Mouse (Mus musculus) kidney, postnatal 0 days (tissue): ENCODE data around the gene Eno2. TPM values are rescaled to one million over a fixed set of nuclear protein-coding genes. Genes with fewer than 3 reads are reported as not detected.
A peak's percentile ranks its signal among the peaks of the same experiment; 100 is the strongest.

Source experiments
- ATAC-seq: fragments of 200-750 bp; cut with Nextera tagmentation; replicated peaks from 2 replicates; pipeline ENCODE4 v1.8.0; 2017; ENCODE audit warnings: low read depth, moderate number of reproducible peaks, moderate TSS enrichment, moderate library complexity; ENCODE audit not compliant: low FRiP score
- DNase-seq: peaks from one replicate; pipeline ENCODE4 v3.0.0-alpha.2; 2016; ENCODE audit warnings: low spot score
- H3K27ac ChIP-seq: fragments of 300-500 bp; sonication (generic); 2 replicates; pipeline ENCODE4 v1.5.1; 2014; ENCODE audit warnings: mild to moderate bottlenecking
- H3K27me3 ChIP-seq: fragments of 300-500 bp; sonication (generic); 2 replicates; pipeline ENCODE4 v1.6.1; 2014; ENCODE audit warnings: low read length, mixed read lengths; ENCODE audit not compliant: insufficient read depth
- H3K36me3 ChIP-seq: fragments of 300-500 bp; sonication (generic); 2 replicates; pipeline ENCODE4 v1.6.1; 2014; ENCODE audit warnings: low read length, mixed read lengths; ENCODE audit not compliant: insufficient read depth
- H3K4me1 ChIP-seq: fragments of 300-500 bp; sonication (generic); replicated peaks from 2 replicates; pipeline ENCODE4 v1.6.1; 2014; ENCODE audit warnings: antibody characterized with exemption, low read length, mixed read lengths; ENCODE audit not compliant: insufficient read depth
- H3K4me2 ChIP-seq: fragments of 300-500 bp; sonication (generic); 2 replicates; pipeline ENCODE4 v1.6.1; 2014; ENCODE audit warnings: mild to moderate bottlenecking, low read length, moderate library complexity, mixed read lengths
- H3K4me3 ChIP-seq: fragments of 300-500 bp; sonication (generic); replicated peaks from 2 replicates; pipeline ENCODE4 v1.5.1; 2014; ENCODE audit warnings: low read depth, low read length
- H3K9ac ChIP-seq: fragments of 300-500 bp; sonication (generic); 2 replicates; pipeline ENCODE4 v1.6.1; 2014; ENCODE audit warnings: low read depth, low read length
- H3K9me3 ChIP-seq: fragments of 300-500 bp; sonication (generic); replicated peaks from 2 replicates; pipeline ENCODE4 v1.6.1; 2016; ENCODE audit warnings: low read length, inconsistent platforms, mixed read lengths
- CTCF ChIP-seq: IDR thresholded peaks from 2 replicates; pipeline ENCODE4 v1.5.1; 2016; ENCODE audit warnings: antibody characterized with exemption, low read depth, mild to moderate bottlenecking, moderate library complexity
- WGBS: fragments of 180-500 bp; shearing (Covaris S2); extraction: QIAGEN DNeasy Blood & Tissue Kit; methylation state at CpG from one replicate; pipeline ENCODE4 v1.1.7; 2014; 5-methylcytosine and 5-hydroxymethylcytosine counted together
- polyA plus RNA-seq: library from polyadenylated mRNA; unstranded; fragments of >200 nt; fragmentation: Nextera tagmentation; extraction: Ambion mirVana; gene quantifications from 2 replicates; pipeline ENCODE4 v1.2.1, GENCODE M21; 2015

Gene Eno2
- polyA plus RNA-seq, 1 experiment from 2014 or later: 7.6 TPM

DNA sequence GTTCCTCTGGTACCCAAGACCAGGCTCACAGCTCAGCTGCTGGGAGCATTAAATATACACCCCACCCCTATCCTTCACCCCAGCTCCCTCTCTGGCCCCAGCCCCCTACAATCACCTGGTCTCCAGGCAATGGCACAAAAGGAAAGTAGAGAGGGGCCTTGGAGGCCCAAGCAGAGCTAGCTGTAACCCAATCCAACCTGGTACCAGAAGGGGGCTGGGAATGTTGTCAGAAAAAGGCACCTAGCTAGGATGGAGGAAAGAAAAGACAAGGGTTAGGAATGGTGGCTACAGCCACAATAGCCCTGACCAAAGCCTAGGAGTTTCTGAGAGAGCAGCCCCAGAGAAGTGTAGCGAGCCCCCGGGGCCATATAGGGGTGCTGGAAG, 10.6 kb downstream of the Eno2 start:
- H3K27me3 ChIP-seq: no peaks in the 10 kb centered on the region
- TF ChIP-seq CTCF: no peak

DNA sequence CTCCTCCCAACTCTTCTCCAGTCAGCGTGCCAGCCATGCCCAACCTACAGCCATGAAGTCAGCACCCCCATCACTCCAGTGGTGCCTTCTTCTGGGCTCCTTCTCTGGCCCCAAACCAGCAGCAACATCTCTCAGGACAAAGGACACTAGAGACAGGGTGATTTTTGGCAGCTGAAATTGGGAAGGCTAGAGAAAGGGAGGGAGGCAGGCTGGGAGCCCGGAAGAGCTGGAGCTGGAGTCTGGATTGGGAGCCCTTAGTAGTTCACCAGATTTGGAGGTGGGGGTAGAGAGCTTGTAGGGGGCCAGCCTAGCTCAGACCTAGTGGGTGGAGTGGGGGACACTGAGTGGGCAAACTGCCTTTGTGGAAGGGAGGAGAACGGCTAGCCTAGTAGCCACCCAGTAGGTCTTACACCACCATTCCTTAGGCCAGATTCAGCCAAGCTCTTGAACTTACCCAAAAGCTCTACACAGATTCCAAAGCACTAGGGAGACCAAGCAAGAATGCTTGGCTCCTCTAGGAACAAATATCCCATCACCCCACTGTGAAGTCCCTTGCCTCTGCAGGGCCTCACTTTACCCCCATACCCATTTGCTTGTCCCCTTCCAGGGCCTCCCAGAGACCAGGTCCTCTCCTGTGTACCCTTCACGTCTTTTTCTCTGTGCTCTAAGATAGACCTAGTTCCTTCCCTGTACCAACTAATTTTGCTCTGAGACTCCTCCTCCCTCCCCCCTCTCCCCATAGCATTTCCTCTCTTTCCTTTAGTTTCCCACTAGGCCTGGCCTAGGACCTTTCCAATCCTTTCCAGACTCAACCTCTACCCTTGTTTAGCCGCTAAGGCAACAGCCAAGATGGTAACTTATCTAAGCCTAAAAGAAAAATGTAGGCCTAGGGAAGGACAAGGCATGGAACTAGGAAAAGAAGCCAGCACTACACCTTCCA, 11.3 kb downstream of the Eno2 start:
- H3K4me1 ChIP-seq: peaks cover 27% of the 10 kb centered on the region
- 32% methylated on average over 5 of the region's 5 CpGs for WGBS
- H3K27ac ChIP-seq: peak overlapping the region; percentile 98
- no peaks in the 10 kb centered on the region for H3K27me3 ChIP-seq
- H3K9ac ChIP-seq: peak overlapping the region; percentile 99; the same call in 1 of the 2 replicates
- DNase-seq: peak; percentile 92
- H3K9me3 ChIP-seq: no peaks in the 10 kb centered on the region
- 0 out of 2 replicates have a peak, but pooled peaks cover 2% of the 10 kb centered on the region for H3K36me3 ChIP-seq
- ATAC-seq: no peak
- H3K4me3 ChIP-seq: peak overlapping the region; percentile 86
- peak overlapping the region; percentile 75 for H3K4me2 ChIP-seq
- TF ChIP-seq CTCF: no peak

More for the DNA sequence above, 10.6 kb downstream of the Eno2 start:
- WGBS: 34% methylated on average over 2 of the region's 2 CpGs
- Histone ChIP-seq H3K36me3 (0 out of 2 replicates have a peak, but pooled peaks cover under 1% of the 10 kb centered on the region), H3K4me1 (peaks cover 25% of the 10 kb centered on the region), H3K9ac (peak overlapping the region; percentile 99), H3K4me2 (peak overlapping the region; percentile 41; the same call in 1 of the 2 replicates), H3K27ac (peak overlapping the region; percentile 98), H3K9me3 (no peaks in the 10 kb centered on the region), H3K4me3 (no peak overlapping the region)
- ATAC-seq (no peak), DNase-seq (no peak)

DNA sequence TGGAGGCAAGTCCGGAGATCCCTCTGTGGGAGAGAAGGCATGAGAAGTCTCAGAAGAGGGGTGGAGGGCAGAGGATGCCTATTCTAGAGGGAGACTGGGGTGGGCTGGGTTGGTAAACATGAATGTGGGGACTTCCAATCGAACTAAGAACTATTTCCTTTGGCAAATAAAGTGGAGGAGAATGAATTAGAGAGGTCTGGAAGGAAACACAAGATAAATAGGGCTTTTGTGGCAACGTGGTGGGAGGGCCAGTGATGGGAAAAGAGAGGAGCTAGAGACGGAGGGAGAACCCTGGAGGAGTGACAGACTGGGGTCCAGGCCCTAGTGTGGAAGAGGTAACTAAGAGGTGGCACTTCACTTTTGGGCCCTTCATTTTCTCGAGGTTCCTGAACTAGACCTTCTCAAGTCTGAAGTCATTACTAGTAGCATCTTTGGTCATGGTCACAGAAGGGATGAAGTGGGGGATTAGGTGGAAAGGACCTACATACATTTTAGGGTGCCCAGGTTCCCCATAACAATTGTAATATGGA, 12.1 kb downstream of the Eno2 start:
- TF ChIP-seq CTCF: no peak
- H3K36me3 ChIP-seq: 0 out of 2 replicates have a peak, but pooled peaks cover 2% of the 10 kb centered on the region
- no peaks in the 10 kb centered on the region for H3K9me3 ChIP-seq
- H3K27me3 ChIP-seq: no peaks in the 10 kb centered on the region
- WGBS: 11% methylated on average over 5 of the region's 5 CpGs
- peak overlapping the region; percentile 75 for H3K4me2 ChIP-seq
- DNase-seq (no peak), ATAC-seq (no peak)
- peak overlapping the region; percentile 98 for H3K27ac ChIP-seq
- peak overlapping the region; percentile 99 for H3K9ac ChIP-seq
- peaks cover 27% of the 10 kb centered on the region for H3K4me1 ChIP-seq
- H3K4me3 ChIP-seq: peak overlapping the region; percentile 86

DNA sequence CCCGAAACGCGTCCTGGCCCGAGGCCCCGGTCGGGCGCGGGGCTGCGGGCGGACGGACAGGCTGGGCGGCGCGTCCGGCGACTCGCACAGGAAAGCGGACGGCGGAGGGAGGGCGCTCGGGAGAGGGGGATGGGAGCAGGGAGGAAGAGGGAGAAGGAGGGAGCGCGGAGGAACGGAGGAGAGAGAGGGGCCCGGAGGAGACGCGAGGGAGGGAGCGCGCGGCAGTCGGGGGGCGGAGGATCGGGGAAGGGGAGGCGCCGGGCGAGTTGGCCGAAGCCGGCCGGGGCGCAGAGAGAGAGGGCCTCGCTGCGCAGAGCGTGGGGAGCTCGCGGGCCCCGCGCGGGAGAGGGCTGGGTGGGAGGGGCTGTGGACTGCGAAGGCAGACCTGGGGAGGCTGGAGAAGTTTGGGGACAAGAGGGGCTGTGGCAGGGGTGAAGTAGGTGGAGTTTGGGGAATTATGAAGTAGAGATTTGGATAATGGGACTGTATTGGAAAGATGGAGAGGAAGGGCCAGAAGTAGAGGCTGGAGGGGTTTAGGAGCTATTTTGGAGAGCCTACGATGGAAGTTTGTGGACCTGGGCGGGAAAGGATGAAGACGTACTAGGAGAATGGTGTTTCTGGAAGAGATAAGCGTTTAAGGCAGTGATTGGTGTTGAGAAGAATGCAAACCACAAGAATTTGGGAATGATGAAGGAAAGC, 12.7 kb downstream of the Eno2 start:
- peak overlapping the region; percentile 86 for H3K4me3 ChIP-seq
- H3K9me3 ChIP-seq: no peaks in the 10 kb centered on the region
- no peaks in the 10 kb centered on the region for H3K27me3 ChIP-seq

DNA sequence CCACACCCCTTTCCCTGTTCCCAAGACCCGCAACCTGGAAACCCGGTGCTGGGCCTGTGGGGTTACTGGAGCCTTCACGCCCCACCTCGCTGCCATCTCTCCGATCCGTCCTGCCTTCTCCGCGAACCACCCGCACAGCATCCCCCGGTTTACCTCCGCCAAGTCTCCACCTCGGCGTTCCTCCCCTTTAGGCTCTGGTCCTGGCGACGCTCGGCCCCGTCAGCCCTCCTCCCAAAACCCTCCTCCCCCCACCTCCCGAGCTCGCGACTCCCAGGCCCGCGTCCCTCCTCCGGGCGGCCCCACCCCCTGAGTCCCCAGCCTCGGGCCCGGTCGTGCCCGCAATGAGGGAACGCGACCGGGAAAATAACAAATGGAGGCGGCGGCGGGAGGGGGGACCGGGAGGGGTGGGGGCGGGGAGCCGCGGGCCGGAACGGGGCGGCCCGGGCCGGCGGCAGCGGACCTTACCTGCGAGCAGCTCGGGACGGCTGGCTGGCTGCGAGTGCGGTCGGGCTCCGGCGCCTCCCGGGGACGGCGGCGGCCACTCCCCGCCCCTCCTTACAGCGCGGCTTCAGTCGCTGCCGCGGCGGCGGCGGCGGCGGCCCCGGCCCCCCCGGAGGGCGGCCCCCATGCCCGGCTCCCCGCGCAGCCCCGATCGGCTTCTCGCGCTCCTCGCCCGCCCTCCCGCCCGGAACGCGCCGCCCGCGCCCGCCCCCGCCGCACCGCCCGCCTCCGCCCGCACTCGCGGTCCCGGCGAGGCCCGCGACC, 13.5 kb downstream of the Eno2 start, which contains the start of the genes Gm45234 and Atn1:
Gene Gm45234, minus strand, starts transcription at position 191 of the 765 bp plus-strand sequence.
Gene Atn1, minus strand, starts transcription at position 694 of the 765 bp plus-strand sequence.
- peak within 1 kb of the TSS; percentile 98 for H3K27ac ChIP-seq
- H3K4me1 ChIP-seq: peaks cover 27% of the 10 kb centered on the region
- peak within 1 kb of the TSS; percentile 86 for H3K4me3 ChIP-seq
- ATAC-seq (peak; percentile 62), DNase-seq (peak; percentile 82)
- H3K9me3 ChIP-seq: no peaks in the 10 kb centered on the region
- peak within 1 kb of the TSS; percentile 75 for H3K4me2 ChIP-seq
- 0 out of 2 replicates have a peak, but pooled peaks cover 2% of the 10 kb centered on the region for H3K36me3 ChIP-seq
- no peak for TF ChIP-seq CTCF
- H3K9ac ChIP-seq: peak within 1 kb of the TSS; percentile 99
- no peaks in the 10 kb centered on the region for H3K27me3 ChIP-seq
- WGBS: under 1% methylated on average over 47 of the region's 100 CpGs

More for the DNA sequence above, 12.7 kb downstream of the Eno2 start:
- TF ChIP-seq CTCF: no peak
- 0 out of 2 replicates have a peak, but pooled peaks cover 2% of the 10 kb centered on the region for H3K36me3 ChIP-seq
- H3K4me1 ChIP-seq: peaks cover 27% of the 10 kb centered on the region
- DNase-seq (peak; percentile 96), ATAC-seq (peak; percentile 74)
- H3K27ac ChIP-seq: peak overlapping the region; percentile 98
- peak overlapping the region; percentile 99 for H3K9ac ChIP-seq
- H3K4me2 ChIP-seq: peak overlapping the region; percentile 75
- under 1% methylated on average over 51 of the region's 54 CpGs for WGBS
